Mouse (Mus musculus) ES-E14 (cell line): ENCODE data around the gene Hdac7.

Experiments
- CHD2 ChIP-seq: IDR thresholded peaks from 2 replicates; pipeline ENCODE4 v1.6.1; 2014; ENCODE audit warnings: mild to moderate bottlenecking, low read depth, low read length, inconsistent platforms
- HCFC1 ChIP-seq: IDR thresholded peaks from 2 replicates; pipeline ENCODE4 v1.6.1; 2012; ENCODE audit warnings: low read length, inconsistent platforms, borderline replicate concordance; ENCODE audit not compliant: insufficient read depth
- MAFK ChIP-seq: IDR thresholded peaks from 2 replicates; pipeline ENCODE4 v1.6.1; 2014; ENCODE audit warnings: mild to moderate bottlenecking, low read depth, low read length, inconsistent platforms; ENCODE audit not compliant: insufficient read depth
- ZC3H11A ChIP-seq: IDR thresholded peaks from 2 replicates; pipeline ENCODE4 v1.6.1; 2012; ENCODE audit warnings: low read depth, mild to moderate bottlenecking, inconsistent platforms, low read length, borderline replicate concordance
- ZNF384 ChIP-seq: IDR thresholded peaks from 2 replicates; pipeline ENCODE4 v1.6.1; 2012; ENCODE audit warnings: low read depth, low read length, inconsistent platforms

GRCm38 (mm10) chr15:97878696-97879328 is 34.5 kb upstream of the Hdac7 start:
- no peak for TF ChIP-seq ZNF384
- TF ChIP-seq MAFK, result no peak
- TF ChIP-seq ZC3H11A, result no peak
- TF ChIP-seq HCFC1, result no peak
- no peak for TF ChIP-seq CHD2
